Mouse (Mus musculus): ENCODE results near the gene Ncoa3. TPM values are rescaled to one million over a fixed set of nuclear protein-coding genes. Genes with fewer than 3 reads are reported as not detected.
"Not testable (repeated sequence)": the region's sequence is repeated elsewhere in the genome, so short reads cannot be mapped to it uniquely, and the experiment has no call there.

Ncoa3 gene
- polyA plus RNA-seq, 2 experiments, result 3.3 to 4.4 TPM

GRCm38 (mm10) chr2:166084964-166085363, 92.5 kb downstream of the Ncoa3 start:
- H3K27ac ChIP-seq; H3K27me3 ChIP-seq (ENCODE audit: control insufficient read depth, insufficient read depth, low read length); ATAC-seq (ENCODE audit: insufficient read depth); H3K4me2 ChIP-seq (ENCODE audit: low read depth); H3K36me3 ChIP-seq (replicated peaks; ENCODE audit: control insufficient read depth, insufficient read depth, low read depth); H3K4me3 ChIP-seq (ENCODE audit: insufficient read depth in 1 of 2, low read depth in 2 of 2, low read length in 2 of 2); H3K9ac ChIP-seq (replicated peaks); H3K9me3 ChIP-seq (ENCODE audit: control insufficient read depth, low read length); H3K4me1 ChIP-seq (replicated peaks; ENCODE audit: control insufficient read depth in 2 of 2, insufficient read depth in 2 of 2, low read length in 1 of 2): not testable (repeated sequence)
- peak; percentile 81 for TF ChIP-seq CTCF (IDR thresholded peaks at IDR 0.05; ENCODE audit: low read depth)
- WGBS (ENCODE audit: insufficient replicate concordance), result 21% methylated on average over 6 of the region's 6 CpGs
- DNase-seq (ENCODE audit: low read depth in 3 of 3, low spot score in 3 of 3), result peak in 1 of 3 experiments; percentile 4

- H3K27ac ChIP-seq, result no peak overlapping the region
- ATAC-seq (ENCODE audit: insufficient read depth) (no peak), DNase-seq (ENCODE audit: low read depth in 3 of 3, low spot score in 3 of 3) (no peak)
- H3K4me1 ChIP-seq (replicated peaks; ENCODE audit: control insufficient read depth in 2 of 2, insufficient read depth in 2 of 2, low read length in 1 of 2), result no peaks in the 10 kb centered on the region
- H3K36me3 ChIP-seq (replicated peaks; ENCODE audit: control insufficient read depth, insufficient read depth, low read depth), result no peaks in the 10 kb centered on the region
- no peak overlapping the region for H3K9ac ChIP-seq (replicated peaks)
- no peak overlapping the region for H3K4me3 ChIP-seq (ENCODE audit: insufficient read depth in 1 of 2, low read depth in 2 of 2, low read length in 2 of 2)
- H3K9me3 ChIP-seq (ENCODE audit: control insufficient read depth, low read length), result no peaks in the 10 kb centered on the region
- H3K27me3 ChIP-seq (ENCODE audit: control insufficient read depth, insufficient read depth, low read length), result no peaks in the 10 kb centered on the region
- H3K4me2 ChIP-seq (ENCODE audit: low read depth), result no peak overlapping the region
- TF ChIP-seq CTCF (IDR thresholded peaks at IDR 0.05; ENCODE audit: low read depth), result no peak
- no peak for TF ChIP-seq EP300 (IDR thresholded peaks at IDR 0.05; ENCODE audit: low read depth)
- WGBS (ENCODE audit: insufficient replicate concordance), result 80% methylated on average over 10 of the region's 10 CpGs
Observed at GRCm38 (mm10) chr2:166085780-166086179, 93.3 kb downstream of the Ncoa3 start.

GRCm38 (mm10) chr2:166086457-166087233, 94.2 kb downstream of the Ncoa3 start:
- Histone ChIP-seq H3K36me3 (replicated peaks; ENCODE audit: control insufficient read depth, insufficient read depth, low read depth) (no peaks in the 10 kb centered on the region), H3K4me2 (ENCODE audit: low read depth) (no peak overlapping the region), H3K9me3 (ENCODE audit: control insufficient read depth, low read length) (no peaks in the 10 kb centered on the region), H3K9ac (replicated peaks) (no peak overlapping the region), H3K4me3 (ENCODE audit: insufficient read depth in 1 of 2, low read depth in 2 of 2, low read length in 2 of 2) (no peak overlapping the region), H3K4me1 (replicated peaks; ENCODE audit: control insufficient read depth in 2 of 2, insufficient read depth in 2 of 2, low read length in 1 of 2) (no peaks in the 10 kb centered on the region), H3K27me3 (ENCODE audit: control insufficient read depth, insufficient read depth, low read length) (no peaks in the 10 kb centered on the region), H3K27ac (no peak overlapping the region)
- TF ChIP-seq CTCF (IDR thresholded peaks at IDR 0.05; ENCODE audit: low read depth) (no peak), EP300 (IDR thresholded peaks at IDR 0.05; ENCODE audit: low read depth) (no peak)
- ATAC-seq (ENCODE audit: insufficient read depth), result no peak
- no peak for DNase-seq (ENCODE audit: low read depth in 3 of 3, low spot score in 3 of 3)
- WGBS (ENCODE audit: insufficient replicate concordance), result 64% methylated on average over 29 of the region's 29 CpGs

- H3K27me3 ChIP-seq (ENCODE audit: control insufficient read depth, insufficient read depth, low read length), result no peaks in the 10 kb centered on the region
- ATAC-seq (ENCODE audit: insufficient read depth) (no peak), DNase-seq (ENCODE audit: low read depth in 3 of 3, low spot score in 3 of 3) (no peak)
- H3K9ac ChIP-seq (replicated peaks), result no peak overlapping the region
- H3K27ac ChIP-seq, result no peak overlapping the region
- H3K4me2 ChIP-seq (ENCODE audit: low read depth), result no peak overlapping the region
- no peaks in the 10 kb centered on the region for H3K9me3 ChIP-seq (ENCODE audit: control insufficient read depth, low read length)
- H3K4me3 ChIP-seq (ENCODE audit: insufficient read depth in 1 of 2, low read depth in 2 of 2, low read length in 2 of 2), result no peak overlapping the region
- 0 out of 4 replicates have a peak, but pooled peaks cover 0 to 2% of the 10 kb centered on the region in 2 experiments for H3K4me1 ChIP-seq (replicated peaks; ENCODE audit: control insufficient read depth in 2 of 2, insufficient read depth in 2 of 2, low read length in 1 of 2)
- 65% methylated on average over 9 of the region's 9 CpGs for WGBS (ENCODE audit: insufficient replicate concordance)
- no peak for TF ChIP-seq EP300 (IDR thresholded peaks at IDR 0.05; ENCODE audit: low read depth)
- TF ChIP-seq CTCF (IDR thresholded peaks at IDR 0.05; ENCODE audit: low read depth), result no peak
- no peaks in the 10 kb centered on the region for H3K36me3 ChIP-seq (replicated peaks; ENCODE audit: control insufficient read depth, insufficient read depth, low read depth)
Observed at GRCm38 (mm10) chr2:166088991-166089390, 96.6 kb downstream of the Ncoa3 start.

GRCm38 (mm10) chr2:166090131-166090581, 97.7 kb downstream of the Ncoa3 start:
- ATAC-seq (ENCODE audit: insufficient read depth), result no peak
- Histone ChIP-seq H3K9ac (replicated peaks) (no peak overlapping the region), H3K27ac (no peak overlapping the region), H3K27me3 (ENCODE audit: control insufficient read depth, insufficient read depth, low read length) (no peaks in the 10 kb centered on the region), H3K4me1 (replicated peaks; ENCODE audit: control insufficient read depth in 2 of 2, insufficient read depth in 2 of 2, low read length in 1 of 2) (0 out of 4 replicates have a peak, but pooled peaks cover 0 to 2% of the 10 kb centered on the region in 2 experiments), H3K4me3 (ENCODE audit: insufficient read depth in 1 of 2, low read depth in 2 of 2, low read length in 2 of 2) (no peak overlapping the region), H3K4me2 (ENCODE audit: low read depth) (no peak overlapping the region), H3K9me3 (ENCODE audit: control insufficient read depth, low read length) (no peaks in the 10 kb centered on the region), H3K36me3 (replicated peaks; ENCODE audit: control insufficient read depth, insufficient read depth, low read depth) (no peaks in the 10 kb centered on the region)
- DNase-seq (ENCODE audit: low read depth in 3 of 3, low spot score in 3 of 3), result no peak
- TF ChIP-seq CTCF (IDR thresholded peaks at IDR 0.05; ENCODE audit: low read depth), result no peak
- TF ChIP-seq EP300 (IDR thresholded peaks at IDR 0.05; ENCODE audit: low read depth), result no peak
- 34% methylated on average over 7 of the region's 7 CpGs for WGBS (ENCODE audit: insufficient replicate concordance)

All from liver, embryonic 14.5 days (tissue).